Mouse (Mus musculus): ENCODE data around the gene Mtss1l. TPM values are rescaled to one million over a fixed set of nuclear protein-coding genes. Genes with fewer than 3 reads are reported as not detected.

Gene Mtss1l
- 2.6 and 2.7 TPM in 2 replicates for polyA plus RNA-seq (2012; rRNA removed)
- polyA plus RNA-seq (2014; fragmentation: Nextera tagmentation; extraction: Ambion mirVana) = 0.52 and 0.82 TPM in 2 replicates

DNA sequence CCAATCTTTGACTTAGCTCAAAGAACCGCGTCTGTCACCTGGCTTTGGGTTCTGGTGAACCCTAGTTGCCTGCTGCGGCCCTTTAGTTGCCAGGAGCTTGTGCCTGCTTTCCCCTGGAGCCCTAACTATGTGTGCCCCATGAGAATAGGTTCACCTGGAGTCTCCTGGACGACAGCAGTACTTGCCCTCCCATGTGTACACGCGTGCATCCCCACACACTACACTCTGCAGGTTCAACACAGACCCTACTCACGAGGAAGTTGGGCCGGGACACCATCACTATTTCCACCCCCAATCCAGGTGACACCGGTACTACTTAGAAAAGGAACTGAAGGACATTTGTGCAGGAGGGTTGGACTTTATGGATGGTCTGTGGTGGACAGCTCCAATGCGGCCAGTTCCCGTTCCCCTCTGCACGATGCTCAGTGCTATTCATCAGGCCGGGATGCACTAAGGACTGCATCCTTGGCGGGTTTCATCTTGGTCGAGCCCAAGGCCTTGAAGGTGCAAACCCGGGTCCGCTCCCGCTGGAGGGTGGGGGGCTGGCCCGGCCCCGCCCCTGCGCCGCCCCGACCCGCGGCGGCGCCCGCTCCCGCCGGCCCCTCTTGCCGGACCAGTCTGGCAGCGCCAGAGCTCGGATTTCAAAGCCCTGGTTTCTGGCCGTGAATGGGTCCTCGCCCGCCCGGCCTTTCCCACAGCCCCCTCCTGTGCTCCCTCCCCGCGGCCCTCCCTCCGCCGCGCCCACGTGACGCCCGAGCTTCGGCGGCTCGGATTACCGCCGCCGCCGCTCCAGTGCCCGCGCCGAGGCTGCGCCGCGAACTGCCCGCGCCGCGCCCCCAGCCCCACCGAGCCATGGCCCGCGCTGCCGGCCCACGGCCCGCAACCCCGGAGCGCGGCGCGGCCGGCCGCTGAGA lies at the start of gene Mtss1l:
Gene Mtss1l, plus strand, starts transcription at position 792 of the 914 bp plus-strand sequence.
- WGBS (ENCODE audit: insufficient replicate concordance) = 6% methylated on average over 74 of the region's 75 CpGs
- Histone ChIP-seq H3K9ac (replicated peaks) (no peak within 1 kb of the TSS), H3K27me3 (ENCODE audit: control insufficient read depth, insufficient read depth, low read length) (peaks cover 28% of the 10 kb centered on the region), H3K9me3 (ENCODE audit: control insufficient read depth, low read length) (no peaks in the 10 kb centered on the region), H3K27ac (no peak within 1 kb of the TSS), H3K4me1 (replicated peaks; ENCODE audit: control insufficient read depth in 2 of 2, insufficient read depth in 2 of 2, low read length in 1 of 2) (peaks cover 0 to 6% of the 10 kb centered on the region in 2 experiments; a peak in 2 of 4 replicates), H3K36me3 (replicated peaks; ENCODE audit: control insufficient read depth, insufficient read depth, low read depth) (no peaks in the 10 kb centered on the region), H3K4me2 (ENCODE audit: low read depth) (peak within 1 kb of the TSS; percentile 58), H3K4me3 (ENCODE audit: insufficient read depth in 1 of 2, low read depth in 2 of 2, low read length in 2 of 2) (peak within 1 kb of the TSS; percentile 55 to 58)
- TF ChIP-seq EP300 (IDR thresholded peaks at IDR 0.05; ENCODE audit: low read depth) (no peak), CTCF (IDR thresholded peaks at IDR 0.05; ENCODE audit: low read depth) (no peak)
- DNase-seq (ENCODE audit: low read depth in 3 of 3, low spot score in 3 of 3) (no peak), ATAC-seq (ENCODE audit: insufficient read depth) (peak; percentile 46)

- ATAC-seq (ENCODE audit: insufficient read depth) = no peak
- no peak overlapping the region for H3K4me2 ChIP-seq (ENCODE audit: low read depth)
- H3K36me3 ChIP-seq (replicated peaks; ENCODE audit: control insufficient read depth, insufficient read depth, low read depth) = no peaks in the 10 kb centered on the region
- TF ChIP-seq CTCF (IDR thresholded peaks at IDR 0.05; ENCODE audit: low read depth) (no peak), EP300 (IDR thresholded peaks at IDR 0.05; ENCODE audit: low read depth) (no peak)
- WGBS (ENCODE audit: insufficient replicate concordance) = 69% methylated on average over 2 of the region's 2 CpGs
- H3K9ac ChIP-seq (replicated peaks) = no peak overlapping the region
- H3K9me3 ChIP-seq (ENCODE audit: control insufficient read depth, low read length) = no peaks in the 10 kb centered on the region
- no peak overlapping the region for H3K27ac ChIP-seq
- H3K4me1 ChIP-seq (replicated peaks; ENCODE audit: control insufficient read depth in 2 of 2, insufficient read depth in 2 of 2, low read length in 1 of 2) = peaks cover 0 to 4% of the 10 kb centered on the region in 2 experiments; a peak in 1 of 4 replicates
- H3K27me3 ChIP-seq (ENCODE audit: control insufficient read depth, insufficient read depth, low read length) = no peaks in the 10 kb centered on the region
- DNase-seq (ENCODE audit: low read depth in 3 of 3, low spot score in 3 of 3) = no peak
- H3K4me3 ChIP-seq (ENCODE audit: insufficient read depth in 1 of 2, low read depth in 2 of 2, low read length in 2 of 2) = no peak overlapping the region
Measured at GRCm38 (mm10) chr8:110672133-110672532, 49.1 kb upstream of the Mtss1l start.

- Histone ChIP-seq H3K27ac (no peak overlapping the region), H3K4me1 (replicated peaks; ENCODE audit: control insufficient read depth in 2 of 2, insufficient read depth in 2 of 2, low read length in 1 of 2) (peaks cover 0 to under 1% of the 10 kb centered on the region in 2 experiments; a peak in 1 of 4 replicates), H3K27me3 (ENCODE audit: control insufficient read depth, insufficient read depth, low read length) (no peaks in the 10 kb centered on the region), H3K9me3 (ENCODE audit: control insufficient read depth, low read length) (no peaks in the 10 kb centered on the region), H3K9ac (replicated peaks) (no peak overlapping the region), H3K36me3 (replicated peaks; ENCODE audit: control insufficient read depth, insufficient read depth, low read depth) (no peaks in the 10 kb centered on the region), H3K4me3 (ENCODE audit: insufficient read depth in 1 of 2, low read depth in 2 of 2, low read length in 2 of 2) (no peak overlapping the region), H3K4me2 (ENCODE audit: low read depth) (no peak overlapping the region)
- no peak for TF ChIP-seq EP300 (IDR thresholded peaks at IDR 0.05; ENCODE audit: low read depth)
- no peak for TF ChIP-seq CTCF (IDR thresholded peaks at IDR 0.05; ENCODE audit: low read depth)
- ATAC-seq (ENCODE audit: insufficient read depth) (no peak), DNase-seq (ENCODE audit: low read depth in 3 of 3, low spot score in 3 of 3) (no peak)
- 54% methylated on average over 2 of the region's 2 CpGs for WGBS (ENCODE audit: insufficient replicate concordance)
Measured at GRCm38 (mm10) chr8:110673168-110673567, 48.1 kb upstream of the Mtss1l start.

DNA sequence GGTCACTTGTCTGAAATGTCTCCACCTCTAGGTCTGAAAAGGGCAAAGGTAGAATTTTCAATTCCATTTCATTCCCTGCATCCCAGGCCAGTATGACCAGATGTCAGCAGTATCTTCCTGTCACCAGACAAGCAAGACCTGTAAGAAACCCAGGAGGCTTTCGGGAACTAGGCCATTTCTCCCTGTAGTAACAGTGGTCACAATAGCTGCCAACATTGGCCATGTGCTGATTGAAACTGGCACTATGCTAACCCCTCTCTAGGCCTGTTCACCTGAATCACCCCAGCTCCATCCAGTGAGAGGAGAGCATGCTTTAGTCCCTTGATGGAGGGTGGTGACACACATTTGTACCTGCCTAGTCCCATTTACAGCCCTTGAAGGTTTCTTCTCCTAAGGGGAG lies 46.7 kb upstream of the Mtss1l start:
- no peaks in the 10 kb centered on the region for H3K4me1 ChIP-seq (replicated peaks; ENCODE audit: control insufficient read depth in 2 of 2, insufficient read depth in 2 of 2, low read length in 1 of 2)
- no peak overlapping the region for H3K4me3 ChIP-seq (ENCODE audit: insufficient read depth in 1 of 2, low read depth in 2 of 2, low read length in 2 of 2)
- ATAC-seq (ENCODE audit: insufficient read depth) (no peak), DNase-seq (ENCODE audit: low read depth in 3 of 3, low spot score in 3 of 3) (no peak)
- no peaks in the 10 kb centered on the region for H3K36me3 ChIP-seq (replicated peaks; ENCODE audit: control insufficient read depth, insufficient read depth, low read depth)
- WGBS (ENCODE audit: insufficient replicate concordance) = 83% methylated on average over 1 of the region's 1 CpGs
- TF ChIP-seq EP300 (IDR thresholded peaks at IDR 0.05; ENCODE audit: low read depth) (no peak), CTCF (IDR thresholded peaks at IDR 0.05; ENCODE audit: low read depth) (no peak)
- no peak overlapping the region for H3K9ac ChIP-seq (replicated peaks)
- no peak overlapping the region for H3K27ac ChIP-seq
- no peak overlapping the region for H3K4me2 ChIP-seq (ENCODE audit: low read depth)
- H3K9me3 ChIP-seq (ENCODE audit: control insufficient read depth, low read length) = no peaks in the 10 kb centered on the region
- no peaks in the 10 kb centered on the region for H3K27me3 ChIP-seq (ENCODE audit: control insufficient read depth, insufficient read depth, low read length)

- WGBS (ENCODE audit: insufficient replicate concordance) = 64% methylated on average over 5 of the region's 5 CpGs
- no peak overlapping the region for H3K4me2 ChIP-seq (ENCODE audit: low read depth)
- H3K9me3 ChIP-seq (ENCODE audit: control insufficient read depth, low read length) = no peaks in the 10 kb centered on the region
- no peak overlapping the region for H3K4me3 ChIP-seq (ENCODE audit: insufficient read depth in 1 of 2, low read depth in 2 of 2, low read length in 2 of 2)
- H3K9ac ChIP-seq (replicated peaks) = no peak overlapping the region
- H3K27ac ChIP-seq = no peak overlapping the region
- H3K4me1 ChIP-seq (replicated peaks; ENCODE audit: control insufficient read depth in 2 of 2, insufficient read depth in 2 of 2, low read length in 1 of 2) = no peaks in the 10 kb centered on the region
- H3K27me3 ChIP-seq (ENCODE audit: control insufficient read depth, insufficient read depth, low read length) = no peaks in the 10 kb centered on the region
- H3K36me3 ChIP-seq (replicated peaks; ENCODE audit: control insufficient read depth, insufficient read depth, low read depth) = no peaks in the 10 kb centered on the region
- no peak for ATAC-seq (ENCODE audit: insufficient read depth)
- no peak for DNase-seq (ENCODE audit: low read depth in 3 of 3, low spot score in 3 of 3)
- TF ChIP-seq EP300 (IDR thresholded peaks at IDR 0.05; ENCODE audit: low read depth) (no peak), CTCF (IDR thresholded peaks at IDR 0.05; ENCODE audit: low read depth) (no peak)
Measured at GRCm38 (mm10) chr8:110676702-110677101, 44.6 kb upstream of the Mtss1l start.
